Mouse (Mus musculus): Measurements from ENCODE around the gene Mettl7a1. TPM values are rescaled to one million over a fixed set of nuclear protein-coding genes. Genes with fewer than 3 reads are reported as not detected.
"Not testable (repeated sequence)": the region's sequence is repeated elsewhere in the genome, so short reads cannot be mapped to it uniquely, and the experiment has no call there.

The Mettl7a1 gene
- polyA plus RNA-seq, 1 experiment: 18.9 TPM

DNA sequence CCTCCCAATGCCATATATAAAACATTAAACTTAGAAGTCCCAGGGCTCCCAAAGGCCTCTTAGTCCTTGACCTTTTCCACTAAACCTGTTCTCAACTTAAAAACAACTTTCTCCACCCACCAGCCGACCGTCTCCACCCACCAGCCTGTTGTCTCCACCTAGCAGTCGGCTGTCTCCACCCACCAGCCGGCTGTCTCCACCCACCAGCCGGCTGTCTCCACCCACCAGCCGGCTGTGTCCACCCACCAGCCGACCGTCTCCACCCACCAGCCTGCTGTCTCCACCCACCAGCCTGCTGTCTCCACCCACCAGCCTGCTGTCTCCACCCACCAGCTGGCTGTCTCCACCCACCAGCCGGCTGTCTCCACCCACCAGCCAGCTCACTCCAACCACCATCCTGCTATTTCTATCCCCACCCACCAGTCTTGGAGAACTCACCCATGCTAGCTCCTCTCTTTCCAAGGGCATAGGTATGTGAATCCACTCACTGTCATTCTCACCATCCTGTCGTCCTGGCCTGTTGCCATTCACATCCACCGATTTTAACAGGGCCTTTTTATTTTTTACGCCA, 20.2 kb downstream of the Mettl7a1 start:
- no peak for DNase-seq
- H3K4me1 ChIP-seq (replicated peaks; ENCODE audit: control insufficient read depth, insufficient read depth, low read length): no peaks in the 10 kb centered on the region
- no peaks in the 10 kb centered on the region for H3K36me3 ChIP-seq (ENCODE audit: control insufficient read depth, insufficient read depth, low read length)
- 92% methylated on average over 12 of the region's 12 CpGs for WGBS
- no peak overlapping the region for H3K27ac ChIP-seq (ENCODE audit: control insufficient read depth, insufficient read depth, low read length)
- no peaks in the 10 kb centered on the region for H3K27me3 ChIP-seq (ENCODE audit: control insufficient read depth, insufficient read depth, low read length)
- no peak for TF ChIP-seq CTCF (IDR thresholded peaks at IDR 0.05; ENCODE audit: borderline replicate concordance, control insufficient read depth, extremely low read depth, insufficient read depth, low read length, poor library complexity)
- no peak overlapping the region for H3K4me3 ChIP-seq (ENCODE audit: control insufficient read depth, insufficient read depth, low read length)

DNA sequence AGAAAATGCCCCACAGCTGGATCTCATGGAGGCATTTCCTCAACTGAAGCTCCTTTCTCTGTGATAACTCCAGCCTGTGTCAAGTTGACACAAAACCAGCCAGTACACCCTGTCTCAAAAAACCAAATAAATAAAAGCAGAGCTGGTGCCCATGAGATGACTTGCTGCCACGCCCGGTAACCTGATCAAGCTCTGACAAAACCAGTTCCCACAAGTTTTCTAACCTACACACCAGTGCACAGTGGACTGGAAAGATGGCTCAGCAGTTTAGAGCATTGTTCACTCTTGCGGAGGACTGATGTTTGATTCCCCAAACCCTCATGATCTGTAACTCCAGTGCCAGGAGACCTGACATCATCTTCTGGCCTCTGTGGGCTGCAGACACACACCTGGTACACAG, 21.3 kb downstream of the Mettl7a1 start:
- Histone ChIP-seq H3K27ac (ENCODE audit: control insufficient read depth, insufficient read depth, low read length) (no peak overlapping the region), H3K4me3 (ENCODE audit: control insufficient read depth, insufficient read depth, low read length) (no peak overlapping the region), H3K27me3 (ENCODE audit: control insufficient read depth, insufficient read depth, low read length) (no peaks in the 10 kb centered on the region), H3K4me1 (replicated peaks; ENCODE audit: control insufficient read depth, insufficient read depth, low read length) (no peaks in the 10 kb centered on the region), H3K36me3 (ENCODE audit: control insufficient read depth, insufficient read depth, low read length) (no peaks in the 10 kb centered on the region)
- no peak for TF ChIP-seq POLR2A (IDR thresholded peaks at IDR 0.05; ENCODE audit: control insufficient read depth, extremely low read depth, insufficient read depth, low read length, poor library complexity)
- TF ChIP-seq CTCF (IDR thresholded peaks at IDR 0.05; ENCODE audit: borderline replicate concordance, control insufficient read depth, extremely low read depth, insufficient read depth, low read length, poor library complexity): no peak
- 94% methylated on average over 3 of the region's 3 CpGs for WGBS
- DNase-seq: no peak

DNA sequence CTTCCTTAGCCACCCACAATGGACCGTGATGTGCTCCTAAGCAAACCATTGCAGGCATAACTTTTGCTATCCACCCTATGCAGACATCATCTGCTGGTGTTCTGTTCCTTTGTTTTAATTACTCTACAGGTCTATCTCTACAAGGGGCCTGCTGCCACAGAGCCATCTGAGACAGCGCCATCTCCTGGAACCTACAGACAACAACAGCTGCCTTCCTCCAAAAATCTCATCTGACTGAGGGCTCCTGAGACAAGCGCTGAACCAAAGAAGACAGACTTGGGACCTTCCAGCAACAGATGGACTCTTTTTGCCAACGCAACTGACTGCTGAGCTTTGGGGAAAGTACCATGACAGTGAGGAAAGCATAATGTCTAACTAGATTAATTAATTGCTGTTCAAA, 24.1 kb downstream of the Mettl7a1 start:
- H3K4me1 ChIP-seq (replicated peaks; ENCODE audit: control insufficient read depth, insufficient read depth, low read length); DNase-seq; H3K27ac ChIP-seq (ENCODE audit: control insufficient read depth, insufficient read depth, low read length); H3K4me3 ChIP-seq (ENCODE audit: control insufficient read depth, insufficient read depth, low read length); H3K36me3 ChIP-seq (ENCODE audit: control insufficient read depth, insufficient read depth, low read length); H3K27me3 ChIP-seq (ENCODE audit: control insufficient read depth, insufficient read depth, low read length): not testable (repeated sequence)
- WGBS: 90% methylated on average over 4 of the region's 4 CpGs

DNA sequence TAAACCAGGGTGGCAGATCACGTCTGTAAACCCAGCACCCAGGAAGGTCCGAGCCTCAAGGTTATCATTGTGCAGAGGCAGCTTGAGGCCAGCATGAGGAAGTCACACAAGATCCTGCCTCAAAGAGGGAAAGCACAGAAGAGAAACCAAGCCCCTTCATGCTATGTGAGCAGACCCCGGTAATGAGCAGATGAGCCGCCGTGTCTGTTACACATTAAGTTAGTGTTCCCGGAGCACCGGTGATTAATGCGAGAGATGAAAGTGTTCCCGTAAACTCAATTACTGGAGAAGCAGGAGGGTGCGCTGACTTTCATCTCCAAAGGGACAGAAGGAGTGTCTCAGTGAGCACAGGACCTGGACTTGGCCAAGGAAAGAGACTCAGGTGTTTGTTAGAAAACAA, 25.4 kb downstream of the Mettl7a1 start:
- not testable (repeated sequence) for H3K36me3 ChIP-seq (ENCODE audit: control insufficient read depth, insufficient read depth, low read length); H3K4me3 ChIP-seq (ENCODE audit: control insufficient read depth, insufficient read depth, low read length); DNase-seq; H3K4me1 ChIP-seq (replicated peaks; ENCODE audit: control insufficient read depth, insufficient read depth, low read length); H3K27me3 ChIP-seq (ENCODE audit: control insufficient read depth, insufficient read depth, low read length); H3K27ac ChIP-seq (ENCODE audit: control insufficient read depth, insufficient read depth, low read length)
- WGBS: 98% methylated on average over 10 of the region's 10 CpGs

DNA sequence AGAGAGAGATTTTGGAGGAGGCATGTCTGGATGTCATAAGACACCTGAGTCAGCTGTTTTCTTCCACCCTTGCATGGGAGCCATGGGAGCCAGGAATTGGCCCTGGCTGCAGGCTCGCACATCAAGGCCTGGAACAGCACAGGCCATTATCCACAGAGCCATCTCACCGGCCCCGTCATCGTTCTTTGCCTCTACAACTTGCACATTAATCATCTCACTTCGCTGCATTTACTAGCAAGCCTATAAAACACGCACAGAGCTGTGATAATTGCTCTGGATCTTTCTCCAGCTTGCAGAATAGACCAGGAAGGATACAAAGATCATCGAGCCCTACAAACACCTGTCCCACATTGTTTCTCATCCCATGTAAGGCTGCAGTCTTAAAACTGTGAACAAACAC, 26.8 kb downstream of the Mettl7a1 start:
- WGBS: 97% methylated on average over 7 of the region's 7 CpGs
- TF ChIP-seq POLR2A (IDR thresholded peaks at IDR 0.05; ENCODE audit: control insufficient read depth, extremely low read depth, insufficient read depth, low read length, poor library complexity): no peak
- TF ChIP-seq CTCF (IDR thresholded peaks at IDR 0.05; ENCODE audit: borderline replicate concordance, control insufficient read depth, extremely low read depth, insufficient read depth, low read length, poor library complexity): no peak
- no peak for DNase-seq
- H3K27me3 ChIP-seq (ENCODE audit: control insufficient read depth, insufficient read depth, low read length): no peaks in the 10 kb centered on the region
- no peak overlapping the region for H3K4me3 ChIP-seq (ENCODE audit: control insufficient read depth, insufficient read depth, low read length)
- no peaks in the 10 kb centered on the region for H3K36me3 ChIP-seq (ENCODE audit: control insufficient read depth, insufficient read depth, low read length)
- no peak overlapping the region for H3K27ac ChIP-seq (ENCODE audit: control insufficient read depth, insufficient read depth, low read length)
- no peaks in the 10 kb centered on the region; the same call in 1 of the 2 replicates for H3K4me1 ChIP-seq (replicated peaks; ENCODE audit: control insufficient read depth, insufficient read depth, low read length)

DNA sequence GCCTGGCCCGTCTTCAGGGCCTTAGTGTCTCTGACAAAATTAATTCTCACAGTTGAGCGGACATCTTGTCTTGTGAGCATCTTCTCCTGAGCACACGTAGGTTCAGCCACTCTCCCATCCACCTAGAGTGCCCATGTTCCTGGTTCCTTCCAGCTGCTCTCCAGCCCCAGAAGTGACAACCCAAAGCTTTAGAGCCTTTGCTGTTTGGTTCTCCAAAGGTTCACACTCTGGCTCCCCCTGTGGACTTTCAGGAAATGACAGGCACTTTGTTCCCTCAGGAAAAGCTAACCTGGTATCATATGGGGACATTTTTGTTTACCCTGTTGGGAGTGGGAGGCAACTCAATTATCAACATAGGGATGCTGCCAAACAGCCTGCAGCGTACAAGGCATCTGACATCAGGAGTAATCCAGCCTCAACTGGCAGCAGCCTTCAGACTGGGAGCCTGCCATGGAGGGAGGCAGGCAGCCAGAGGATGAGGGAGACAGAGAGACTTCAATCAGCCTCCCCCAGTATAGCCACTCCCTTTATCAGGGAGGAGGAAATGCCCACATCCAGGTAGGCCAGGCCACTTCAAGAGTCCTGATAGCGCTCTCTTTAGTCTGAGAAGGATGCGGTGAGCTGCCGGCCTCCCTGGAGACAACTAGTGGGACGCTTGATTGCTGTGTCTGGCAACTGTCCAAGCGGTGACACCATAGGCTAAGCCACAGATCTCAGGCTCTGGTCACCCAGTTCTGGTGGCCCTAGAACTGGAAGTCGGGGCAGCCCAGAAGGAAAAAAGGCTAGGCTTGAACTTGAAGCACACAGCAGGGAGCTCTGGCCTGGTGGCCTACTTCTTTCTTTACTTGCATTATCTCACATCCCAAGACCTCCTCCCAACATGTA, 28.4 kb downstream of the Mettl7a1 start:
- H3K4me3 ChIP-seq (ENCODE audit: control insufficient read depth, insufficient read depth, low read length); H3K27me3 ChIP-seq (ENCODE audit: control insufficient read depth, insufficient read depth, low read length); H3K27ac ChIP-seq (ENCODE audit: control insufficient read depth, insufficient read depth, low read length); H3K4me1 ChIP-seq (replicated peaks; ENCODE audit: control insufficient read depth, insufficient read depth, low read length); DNase-seq; H3K36me3 ChIP-seq (ENCODE audit: control insufficient read depth, insufficient read depth, low read length): not testable (repeated sequence)
- 81% methylated on average over 3 of the region's 10 CpGs for WGBS

DNA sequence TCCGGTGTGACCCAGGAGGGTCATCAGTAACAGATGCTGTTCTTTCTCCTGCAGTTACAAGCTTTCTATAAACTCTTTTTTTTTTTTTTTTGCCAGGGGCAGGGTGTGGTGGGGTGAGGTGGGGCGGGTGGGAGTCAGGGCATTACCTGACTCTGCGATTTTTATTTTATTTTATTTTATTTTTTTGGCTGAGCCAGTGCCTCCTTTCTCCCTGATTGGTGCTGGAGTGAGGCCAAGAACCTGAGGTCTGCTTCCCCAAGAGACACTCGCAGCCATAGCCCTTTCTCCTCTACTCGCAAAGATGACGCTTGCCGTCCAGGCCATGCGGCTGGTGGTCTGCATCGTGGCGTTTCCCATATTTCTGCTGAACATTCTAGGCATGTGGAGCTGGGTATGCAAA, 30.7 kb downstream of the Mettl7a1 start, which contains the start of gene Mettl7a3:
Gene Mettl7a3, plus strand, starts transcription at position 301 of the 400 bp plus-strand sequence.
- H3K27ac ChIP-seq (ENCODE audit: control insufficient read depth, insufficient read depth, low read length): no peak within 1 kb of the TSS
- 87% methylated on average over 10 of the region's 10 CpGs for WGBS
- DNase-seq: no peak
- TF ChIP-seq CTCF (IDR thresholded peaks at IDR 0.05; ENCODE audit: borderline replicate concordance, control insufficient read depth, extremely low read depth, insufficient read depth, low read length, poor library complexity) (no peak), POLR2A (IDR thresholded peaks at IDR 0.05; ENCODE audit: control insufficient read depth, extremely low read depth, insufficient read depth, low read length, poor library complexity) (no peak)
- no peaks in the 10 kb centered on the region for H3K27me3 ChIP-seq (ENCODE audit: control insufficient read depth, insufficient read depth, low read length)
- no peaks in the 10 kb centered on the region; the same call in 1 of the 2 replicates for H3K4me1 ChIP-seq (replicated peaks; ENCODE audit: control insufficient read depth, insufficient read depth, low read length)
- H3K4me3 ChIP-seq (ENCODE audit: control insufficient read depth, insufficient read depth, low read length): no peak within 1 kb of the TSS
- no peaks in the 10 kb centered on the region for H3K36me3 ChIP-seq (ENCODE audit: control insufficient read depth, insufficient read depth, low read length)

DNA sequence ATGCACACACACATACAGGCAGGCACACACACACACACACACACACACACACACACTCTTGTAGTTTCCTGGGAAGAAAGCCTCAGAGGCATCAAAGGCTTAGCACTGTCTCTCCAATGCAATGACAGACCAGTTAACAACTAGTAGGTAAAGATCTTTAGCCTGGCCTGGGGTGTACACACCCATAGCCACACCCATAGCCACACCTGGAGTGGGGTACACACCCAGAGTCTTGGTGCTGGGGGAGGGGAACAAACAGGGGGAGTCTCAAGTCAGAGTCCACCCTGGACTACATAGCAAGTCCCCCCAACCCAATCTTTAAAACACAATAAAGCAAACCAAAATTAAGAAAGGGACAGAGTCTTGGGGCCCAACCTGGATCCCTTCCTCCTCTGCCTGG, 33.4 kb downstream of the Mettl7a1 start:
- H3K27ac ChIP-seq (ENCODE audit: control insufficient read depth, insufficient read depth, low read length); H3K27me3 ChIP-seq (ENCODE audit: control insufficient read depth, insufficient read depth, low read length); DNase-seq; H3K4me1 ChIP-seq (replicated peaks; ENCODE audit: control insufficient read depth, insufficient read depth, low read length); H3K4me3 ChIP-seq (ENCODE audit: control insufficient read depth, insufficient read depth, low read length); H3K36me3 ChIP-seq (ENCODE audit: control insufficient read depth, insufficient read depth, low read length): not testable (repeated sequence)

DNA sequence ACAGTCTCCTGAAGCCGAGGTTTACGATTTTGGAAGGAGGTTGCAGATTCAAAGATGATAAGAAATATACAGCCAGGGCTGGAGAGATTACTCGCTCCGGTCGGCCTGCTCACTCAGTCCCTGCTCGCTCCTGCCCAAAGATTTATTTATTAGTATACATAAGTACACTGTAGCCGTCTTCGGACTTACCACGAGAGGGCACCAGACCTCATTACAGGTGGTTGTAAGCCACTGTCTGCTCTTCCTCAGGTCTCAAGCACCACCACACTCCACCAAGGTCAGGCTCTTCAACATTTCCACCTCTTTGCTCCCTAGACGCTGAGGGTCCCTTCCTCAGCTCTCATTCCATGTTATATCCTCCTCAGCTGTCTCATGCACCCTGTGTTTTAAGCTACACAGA, 33.9 kb downstream of the Mettl7a1 start:
- 35% methylated on average over 10 of the region's 10 CpGs for WGBS
- H3K36me3 ChIP-seq (ENCODE audit: control insufficient read depth, insufficient read depth, low read length); H3K4me3 ChIP-seq (ENCODE audit: control insufficient read depth, insufficient read depth, low read length); H3K27ac ChIP-seq (ENCODE audit: control insufficient read depth, insufficient read depth, low read length); H3K4me1 ChIP-seq (replicated peaks; ENCODE audit: control insufficient read depth, insufficient read depth, low read length); H3K27me3 ChIP-seq (ENCODE audit: control insufficient read depth, insufficient read depth, low read length): not testable (repeated sequence)
- peak; percentile 66 for DNase-seq
